Comparison of ENCODE assay signal across 9 mouse cellular contexts in the genomic region with DNA sequence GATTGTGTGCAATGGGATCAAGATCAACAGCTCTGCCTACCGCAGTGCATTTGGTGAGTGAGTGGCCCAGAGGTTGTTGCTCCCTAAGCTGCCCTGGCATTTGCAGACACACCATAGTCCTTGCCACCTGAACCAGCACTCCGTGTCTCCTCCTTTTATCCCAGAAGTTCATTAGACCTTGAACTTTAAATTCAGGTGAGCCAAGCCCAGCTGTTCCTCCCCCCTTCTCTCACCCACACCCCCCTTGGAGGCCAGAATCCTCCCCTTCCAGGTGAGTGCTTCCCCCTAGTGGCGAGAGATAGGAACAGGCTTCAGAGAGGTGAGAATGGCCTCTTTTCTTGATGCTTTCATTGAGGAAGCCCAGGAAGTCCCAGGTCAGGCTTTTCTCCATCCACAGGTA. TPM values are rescaled to one million over a fixed set of nuclear protein-coding genes. Genes with fewer than 3 reads are reported as not detected.
DNase-seq lines count a peak whose midpoint lies in the region; ATAC-seq and TF ChIP-seq lines count a peak whose summit lies in the region.
"Had no signal": no experiment of that assay in that cellular context is flagged by ENCODE, and none has a peak within 500 bp of the region (broad histone marks: within the 10 kb centered on the region; RNA-seq: fewer than 3 reads in every experiment).

No protein-coding gene starts in this region.

- H3K4me3 ChIP-seq in heart, embryonic 12.5 days: no peak overlapping the region
- H3K4me3 ChIP-seq in E14TG2a.4 (replicated peaks; ENCODE audit: low read length): no peak overlapping the region
- no peak overlapping the region for H3K4me3 ChIP-seq in kidney, embryonic 15.5 days (replicated peaks)
- H3K4me3 ChIP-seq in forebrain, embryonic 16.5 days (replicated peaks; ENCODE audit: low read length): no peak overlapping the region
- H3K4me3 ChIP-seq: erythroblast, embryonic 14.5 days had no signal

- no peak for TF ChIP-seq POLR2A in brain, embryonic 14.5 days (IDR thresholded peaks at IDR 0.05; ENCODE audit: borderline replicate concordance, extremely low read depth, insufficient read depth, insufficient read length, poor library complexity, severe bottlenecking)

- intact Hi-C loops in heart, postnatal 14 days (cut with DNase I): no loop called here

- H3K9ac ChIP-seq in heart, embryonic 12.5 days: no peak overlapping the region
- no peak overlapping the region for H3K9ac ChIP-seq in kidney, embryonic 15.5 days
- H3K9ac ChIP-seq in forebrain, embryonic 16.5 days (replicated peaks; ENCODE audit: low read depth, low read length): no peak overlapping the region

- H3K9me3 ChIP-seq in heart, embryonic 12.5 days (replicated peaks): 0 out of 2 replicates have a peak, but pooled peaks cover 5% of the 10 kb centered on the region
- H3K9me3 ChIP-seq in E14TG2a.4 (ENCODE audit: low read length): no peaks in the 10 kb centered on the region
- no peaks in the 10 kb centered on the region for H3K9me3 ChIP-seq in kidney, embryonic 15.5 days (replicated peaks)
- no peaks in the 10 kb centered on the region for H3K9me3 ChIP-seq in forebrain, embryonic 16.5 days (ENCODE audit: control insufficient read depth, low read length)

- H3K27me3 ChIP-seq in heart, embryonic 12.5 days (replicated peaks): no peaks in the 10 kb centered on the region
- no peaks in the 10 kb centered on the region for H3K27me3 ChIP-seq in E14TG2a.4 (ENCODE audit: insufficient read depth, low read length)
- H3K27me3 ChIP-seq in kidney, embryonic 15.5 days: no peaks in the 10 kb centered on the region
- no peaks in the 10 kb centered on the region for H3K27me3 ChIP-seq in forebrain, embryonic 16.5 days (replicated peaks; ENCODE audit: control insufficient read depth, insufficient read depth, low read length)

- H3K4me2 ChIP-seq in heart, embryonic 12.5 days: no peak overlapping the region
- no peak overlapping the region for H3K4me2 ChIP-seq in kidney, embryonic 15.5 days
- no peak overlapping the region for H3K4me2 ChIP-seq in forebrain, embryonic 16.5 days (ENCODE audit: low read length)

- no peaks in the 10 kb centered on the region for H3K4me1 ChIP-seq in heart, embryonic 12.5 days (replicated peaks)
- H3K4me1 ChIP-seq in E14TG2a.4 (replicated peaks; ENCODE audit: low read depth, low read length): peaks cover 44% of the 10 kb centered on the region
- 0 out of 2 replicates have a peak, but pooled peaks cover 5% of the 10 kb centered on the region for H3K4me1 ChIP-seq in kidney, embryonic 15.5 days
- no peaks in the 10 kb centered on the region; the same call in 1 of the 2 replicates for H3K4me1 ChIP-seq in forebrain, embryonic 16.5 days (replicated peaks; ENCODE audit: control insufficient read depth, insufficient read depth, low read length)

- no peak overlapping the region for H3K27ac ChIP-seq in heart, embryonic 12.5 days (ENCODE audit: poor library complexity, severe bottlenecking)
- H3K27ac ChIP-seq in kidney, embryonic 15.5 days: no peak overlapping the region
- no peak overlapping the region for H3K27ac ChIP-seq in forebrain, embryonic 16.5 days (ENCODE audit: low read length)

- WGBS in heart, embryonic 12.5 days: 43% methylated on average over 3 of the region's 3 CpGs
- 43% methylated on average over 3 of the region's 3 CpGs for WGBS in kidney, embryonic 15.5 days
- 39% methylated on average over 3 of the region's 3 CpGs for WGBS in forebrain, embryonic 16.5 days

- H3K36me3 ChIP-seq in heart, embryonic 12.5 days: peaks cover 42% of the 10 kb centered on the region
- H3K36me3 ChIP-seq in E14TG2a.4 (ENCODE audit: insufficient read depth, low read length): peaks cover 29% of the 10 kb centered on the region
- H3K36me3 ChIP-seq in kidney, embryonic 15.5 days: peaks cover 27% of the 10 kb centered on the region
- H3K36me3 ChIP-seq in forebrain, embryonic 16.5 days (ENCODE audit: control insufficient read depth, insufficient read depth): peaks cover 12% of the 10 kb centered on the region

- no peak for ATAC-seq in heart, embryonic 12.5 days (ENCODE audit: insufficient number of reproducible peaks, low FRiP score)
- 0 out of 2 replicates have a peak, but pooled peaks have one; percentile 20 for ATAC-seq in kidney, embryonic 15.5 days (replicated peaks; ENCODE audit: low FRiP score)
- no peak for ATAC-seq in forebrain, embryonic 16.5 days

- TF ChIP-seq CTCF in E14TG2a.4 (conservative IDR thresholded peaks at IDR 0.05; ENCODE audit: low read length): peak; percentile 94
- peak; percentile 71 for TF ChIP-seq CTCF in brain, embryonic 14.5 days (IDR thresholded peaks at IDR 0.05; ENCODE audit: borderline replicate concordance, extremely low read depth, insufficient read depth, insufficient read length)

- peak; percentile 19 to 47 for DNase-seq in heart, postnatal 14 days
- DNase-seq in brain, embryonic 14.5 days (ENCODE audit: low read depth): no peak
- peak; percentile 36 for DNase-seq in skeletal muscle tissue, adult 2 months (ENCODE audit: low read depth, low spot score)
- DNase-seq in left cerebral cortex, adult 18-20 months (ENCODE audit: low spot score in 2 of 2): no peak

RNA-seq across cellular contexts. Expression of a gene that starts 19.3 kb away (rescaled TPM):
- total RNA-seq in heart, postnatal 14 days (2021): 10 to 100 TPM; 31.3 to 34.6 TPM
- polyA plus RNA-seq in heart, embryonic 12.5 days (2016; fragmentation: Nextera tagmentation; extraction: Ambion mirVana): 20.8 and 22.7 TPM in 2 replicates
- 5.4 and 7.9 TPM in 2 replicates for polyA plus RNA-seq in brain, embryonic 14.5 days (2012; rRNA removed)
- polyA plus RNA-seq in kidney, embryonic 15.5 days (2015; fragmentation: Nextera tagmentation; extraction: Ambion mirVana): 19.6 and 20.5 TPM in 2 replicates
- total RNA-seq in left cerebral cortex, adult 18-20 months (2021): 1 to 10 TPM; 9.3 to 9.8 TPM
- 5.6 and 7.6 TPM in 2 replicates for polyA plus RNA-seq in forebrain, embryonic 16.5 days (2015; fragmentation: Nextera tagmentation; extraction: Ambion mirVana)

RNA-seq across cellular contexts. Expression of a gene that starts 39.1 kb away (rescaled TPM):
- total RNA-seq in heart, postnatal 14 days (2021): 10 to 100 TPM; 23.3 TPM
- polyA plus RNA-seq in heart, embryonic 12.5 days (2016; fragmentation: Nextera tagmentation; extraction: Ambion mirVana): 31.0 and 32.1 TPM in 2 replicates
- polyA plus RNA-seq in brain, embryonic 14.5 days (2012; rRNA removed): 42.7 and 49.4 TPM in 2 replicates
- polyA plus RNA-seq in kidney, embryonic 15.5 days (2015; fragmentation: Nextera tagmentation; extraction: Ambion mirVana): 33.0 and 36.5 TPM in 2 replicates
- total RNA-seq in left cerebral cortex, adult 18-20 months (2021): 10 to 100 TPM; 22.0 to 23.1 TPM
- 20.2 and 22.4 TPM in 2 replicates for polyA plus RNA-seq in forebrain, embryonic 16.5 days (2015; fragmentation: Nextera tagmentation; extraction: Ambion mirVana)

RNA-seq across cellular contexts. Expression of a gene that starts 49.6 kb away (rescaled TPM):
- 1 to 10 TPM; 5.4 to 5.6 TPM for total RNA-seq in heart, postnatal 14 days (2021)
- 72.7 and 76.0 TPM in 2 replicates for polyA plus RNA-seq in heart, embryonic 12.5 days (2016; fragmentation: Nextera tagmentation; extraction: Ambion mirVana)
- 140 and 186 TPM in 2 replicates for polyA plus RNA-seq in brain, embryonic 14.5 days (2012; rRNA removed)
- 155 and 156 TPM in 2 replicates for polyA plus RNA-seq in kidney, embryonic 15.5 days (2015; fragmentation: Nextera tagmentation; extraction: Ambion mirVana)
- total RNA-seq in left cerebral cortex, adult 18-20 months (2021): 10 to 100 TPM; 19.1 to 21.0 TPM
- polyA plus RNA-seq in forebrain, embryonic 16.5 days (2015; fragmentation: Nextera tagmentation; extraction: Ambion mirVana): 301 and 306 TPM in 2 replicates
- polyA plus RNA-seq: erythroblast, embryonic 14.5 days had no signal

RNA-seq across cellular contexts. Expression of a gene that starts 54.3 kb away (rescaled TPM):
- 100 to 1,000 TPM; 140 to 141 TPM for total RNA-seq in heart, postnatal 14 days (2021)
- polyA plus RNA-seq in heart, embryonic 12.5 days (2016; fragmentation: Nextera tagmentation; extraction: Ambion mirVana): 172 and 179 TPM in 2 replicates
- 126 and 128 TPM in 2 replicates for polyA plus RNA-seq in brain, embryonic 14.5 days (2012; rRNA removed)
- polyA plus RNA-seq in kidney, embryonic 15.5 days (2015; fragmentation: Nextera tagmentation; extraction: Ambion mirVana): 225 and 236 TPM in 2 replicates
- total RNA-seq in left cerebral cortex, adult 18-20 months (2021): 100 to 1,000 TPM; 122 to 128 TPM
- polyA plus RNA-seq in forebrain, embryonic 16.5 days (2015; fragmentation: Nextera tagmentation; extraction: Ambion mirVana): 224 and 244 TPM in 2 replicates

Comparison
In these comparisons a context has a peak if more than half of its experiments do, and no peak if none do; other contexts are left out.
1. DNase-seq: peak in heart, postnatal 14 days (2 of 2) and skeletal muscle tissue, adult 2 months (single experiment); none in brain, embryonic 14.5 days (single experiment) and left cerebral cortex, adult 18-20 months (0 of 2).